17 mouse cellular contexts compared by ENCODE assay signal in genomic region chr17:13129737-13130465, GRCm38 (mm10). TPM values are rescaled to one million over a fixed set of nuclear protein-coding genes. Genes with fewer than 3 reads are reported as not detected.
A peak's percentile ranks its signal among the peaks of the same experiment; 100 is the strongest.
DNase-seq lines count a peak whose midpoint lies in the region; ATAC-seq and TF ChIP-seq lines count a peak whose summit lies in the region.
"Not testable (repeated sequence)": the region's sequence is repeated elsewhere in the genome, so short reads cannot be mapped to it uniquely, and the experiment has no call there.
"Had no signal": no experiment of that assay in that cellular context is flagged by ENCODE, and none has a peak within 500 bp of the region (broad histone marks: within the 10 kb centered on the region; RNA-seq: fewer than 3 reads in every experiment).

No protein-coding gene starts in this region.

- H3K27me3 ChIP-seq in Patski; intestine, embryonic 15.5 days (replicated peaks); intestine, postnatal 0 days (replicated peaks; ENCODE audit: control insufficient read depth, insufficient read depth, low read length); liver, adult 2 months (ENCODE audit: control insufficient read depth, insufficient read depth, low read length); liver, embryonic 16.5 days (ENCODE audit: control insufficient read depth, insufficient read depth, low read depth, low read length); small intestine, adult 2 months (ENCODE audit: control insufficient read depth, insufficient read depth, low read length): not testable (repeated sequence)

- peak; percentile 54 for ATAC-seq in Patski
- ATAC-seq in intestine, embryonic 15.5 days = peak; percentile 69
- ATAC-seq in intestine, postnatal 0 days = peak; percentile 81
- peak; percentile 46 for ATAC-seq in liver, embryonic 16.5 days (ENCODE audit: low read depth)
- peak; percentile 39 for ATAC-seq in megakaryocyte, adult 5-6 weeks (ENCODE audit: poor library complexity, severe bottlenecking)

- H3K4me2 ChIP-seq in intestine, embryonic 15.5 days (replicated peaks); intestine, postnatal 0 days (replicated peaks; ENCODE audit: low read depth); liver, embryonic 16.5 days (ENCODE audit: low read depth, low read length): not testable (repeated sequence)

- not testable (repeated sequence) for H3K9ac ChIP-seq in intestine, embryonic 15.5 days; intestine, postnatal 0 days (ENCODE audit: low read depth, low read length); liver, adult 2 months (ENCODE audit: low read depth, low read length); liver, embryonic 16.5 days (ENCODE audit: low read depth, low read length)

- CTCF ChIA-PET in Patski (lab: Charles Lee) = not testable (repeated sequence)

- WGBS in intestine, embryonic 15.5 days = 67% methylated on average over 9 of the region's 11 CpGs
- WGBS in intestine, postnatal 0 days = 48% methylated on average over 9 of the region's 11 CpGs
- 20% methylated on average over 10 of the region's 11 CpGs for WGBS in liver, adult 2 months
- WGBS in liver, embryonic 16.5 days (ENCODE audit: insufficient replicate concordance) = 44% methylated on average over 9 of the region's 11 CpGs
- WGBS in small intestine, adult 2 months = 37% methylated on average over 10 of the region's 11 CpGs

- not testable (repeated sequence) for TF ChIP-seq POLR2A in liver, adult 2 months (IDR thresholded peaks at IDR 0.05; ENCODE audit: extremely low read depth, insufficient read depth, low read length); small intestine, adult 2 months (IDR thresholded peaks at IDR 0.05; ENCODE audit: low read depth, low read length)

- H3K27ac ChIP-seq in intestine, embryonic 15.5 days; intestine, postnatal 0 days (ENCODE audit: low read depth, low read length); liver, embryonic 16.5 days (ENCODE audit: low read length): not testable (repeated sequence)
- H3K27ac ChIP-seq in liver, adult 2 months (replicated peaks; ENCODE audit: insufficient read depth, low read depth, low read length) = peak overlapping the region; percentile 59
- H3K27ac ChIP-seq in small intestine, adult 2 months (ENCODE audit: insufficient read depth, low read depth, low read length) = peak overlapping the region; percentile 75

- not testable (repeated sequence) for H3K9me3 ChIP-seq in intestine, embryonic 15.5 days; intestine, postnatal 0 days (ENCODE audit: control insufficient read depth); liver, embryonic 16.5 days (replicated peaks; ENCODE audit: control insufficient read depth, low read length)

- not testable (repeated sequence) for H3K79me2 ChIP-seq in liver, adult 2 months (ENCODE audit: control insufficient read depth, insufficient read depth, low read length)

- POLR2A ChIA-PET in Patski (lab: Charles Lee) = not testable (repeated sequence)

- DNase-seq in Patski (ENCODE audit: low read depth, low spot score); liver, adult 2 months (ENCODE audit: extremely low read depth, low read depth, low spot score): not testable (repeated sequence)

- in situ Hi-C loops in Patski (cut with MboI; ENCODE audit: low pct_unique_long_range_greater_than_20kb) = not testable (repeated sequence)

- TF ChIP-seq CTCF in Patski (IDR thresholded peaks at IDR 0.05); intestine, postnatal 0 days (IDR thresholded peaks at IDR 0.05; ENCODE audit: low read depth); liver, adult 2 months (IDR thresholded peaks at IDR 0.05; ENCODE audit: low read depth, low read length); small intestine, adult 2 months (IDR thresholded peaks at IDR 0.05; ENCODE audit: extremely low read depth, insufficient read length, insufficient replicate concordance, low read depth, low read length): not testable (repeated sequence)

- H3K4me3 ChIP-seq in intestine, embryonic 15.5 days (replicated peaks); intestine, postnatal 0 days (ENCODE audit: low read depth, low read length); liver, adult 2 months (ENCODE audit: insufficient read depth, low read depth, low read length); liver, embryonic 16.5 days (ENCODE audit: low read depth, low read length); small intestine, adult 2 months (ENCODE audit: low read depth, low read length): not testable (repeated sequence)

- not testable (repeated sequence) for H3K36me3 ChIP-seq in intestine, embryonic 15.5 days; intestine, postnatal 0 days (ENCODE audit: control insufficient read depth, insufficient read depth); liver, adult 2 months (ENCODE audit: control insufficient read depth, insufficient read depth, low read length); liver, embryonic 16.5 days (ENCODE audit: control insufficient read depth, insufficient read depth); small intestine, adult 2 months (ENCODE audit: control insufficient read depth, insufficient read depth, low read length)

- H3K4me1 ChIP-seq in intestine, embryonic 15.5 days (replicated peaks); intestine, postnatal 0 days (replicated peaks; ENCODE audit: control insufficient read depth, insufficient read depth, low read length); liver, adult 2 months (ENCODE audit: control insufficient read depth, insufficient read depth, low read length); liver, embryonic 16.5 days (ENCODE audit: control insufficient read depth, low read depth, low read length); small intestine, adult 2 months (ENCODE audit: control insufficient read depth, insufficient read depth, insufficient read length, low read length): not testable (repeated sequence)

RNA-seq across cellular contexts. Expression of gene Unc93a, which starts 1.7 kb away (rescaled TPM):
- 2.3 TPM for polyA plus RNA-seq in Patski (2021)
- not detected in 2 replicates for polyA plus RNA-seq in intestine, embryonic 15.5 days (2015; fragmentation: Nextera tagmentation; extraction: Ambion mirVana)
- polyA plus RNA-seq in intestine, postnatal 0 days (2015; fragmentation: Nextera tagmentation; extraction: Ambion mirVana) = 0.16 and 0.20 TPM in 2 replicates
- total RNA-seq in liver, adult 2 months (2014; rRNA removed) = 0.09 and 0.13 TPM in 2 replicates
- 0.04 and 0.11 TPM in 2 replicates for polyA plus RNA-seq in liver, adult 2 months (2012; rRNA removed)
- polyA plus RNA-seq in liver, embryonic 16.5 days (2015; fragmentation: Nextera tagmentation; extraction: Ambion mirVana) = not detected in 2 replicates
- not detected in 2 replicates for total RNA-seq in megakaryocyte, adult 5-6 weeks (2015)
- total RNA-seq in megakaryocyte, adult 5-6 weeks (2017) = 0.29 TPM in 1 of 2 replicates, not detected in the other
- 0.77 and 15.8 TPM in 2 replicates for polyA plus RNA-seq in small intestine, adult 2 months (2012; rRNA removed)
- total RNA-seq: common myeloid progenitor, adult 5-6 weeks had no signal
- polyA plus RNA-seq: CD4-positive, CD25-positive, alpha-beta regulatory T cell, adult 4 months; embryonic facial prominence, embryonic 11.5 days; embryonic facial prominence, embryonic 13.5 days; embryonic facial prominence, embryonic 15.5 days; erythroblast, embryonic 14.5 days; forebrain, embryonic 10.5 days; forebrain, embryonic 12.5 days; forebrain, embryonic 14.5 days; G1E had no signal
